Mouse (Mus musculus): Measurements from ENCODE around the gene Acyp2. TPM values are rescaled to one million over a fixed set of nuclear protein-coding genes. Genes with fewer than 3 reads are reported as not detected.
A peak's percentile ranks its signal among the peaks of the same experiment; 100 is the strongest.

Gene Acyp2
- total and polyA plus RNA-seq, 3 experiments = 7.9 to 29.0 TPM; not detected in 1

DNA sequence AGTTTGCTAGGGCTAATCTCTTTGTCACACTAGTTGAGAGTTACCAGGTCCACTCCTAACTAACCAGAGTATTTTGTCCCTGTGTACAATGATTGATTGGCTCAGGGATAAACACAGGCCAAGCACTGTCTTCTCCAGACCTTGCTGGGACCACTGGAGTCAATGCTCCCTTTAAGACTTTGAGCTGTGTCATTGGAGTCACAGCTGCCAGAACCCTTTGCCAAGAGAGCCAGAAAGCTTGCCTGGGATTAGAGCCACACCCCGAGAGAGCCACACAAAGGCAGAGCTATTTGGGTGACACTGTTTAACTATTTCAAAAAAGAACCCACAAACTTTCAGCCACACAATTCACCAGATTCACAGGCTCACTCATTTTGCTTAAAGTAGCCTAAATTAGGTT lies 23.3 kb upstream of the Acyp2 start:
- no peak overlapping the region for H3K4me3 ChIP-seq (ENCODE audit: control insufficient read depth in 1 of 2, insufficient read depth in 1 of 2, low read depth in 2 of 2, low read length in 2 of 2)
- no peaks in the 10 kb centered on the region for H3K36me3 ChIP-seq (ENCODE audit: control insufficient read depth in 1 of 2, insufficient read depth in 2 of 2, low read length in 2 of 2)
- H3K27me3 ChIP-seq (ENCODE audit: control insufficient read depth in 1 of 2, insufficient read depth in 2 of 2, low read length in 2 of 2) = no peaks in the 10 kb centered on the region; a peak in 1 of 4 replicates
- no peaks in the 10 kb centered on the region for H3K79me2 ChIP-seq (ENCODE audit: control insufficient read depth, insufficient read depth, low read length, poor library complexity)
- no peak for DNase-seq (ENCODE audit: low read depth, low spot score)
- H3K27ac ChIP-seq (ENCODE audit: control insufficient read depth, low read depth, low read length) = no peak overlapping the region
- H3K4me1 ChIP-seq (ENCODE audit: control insufficient read depth in 1 of 2, insufficient read depth in 2 of 2, low read length in 2 of 2) = no peaks in the 10 kb centered on the region
- no peak overlapping the region for H3K9ac ChIP-seq (ENCODE audit: control insufficient read depth, low read depth, low read length, poor library complexity, severe bottlenecking)
- no peaks in the 10 kb centered on the region for H3K9me3 ChIP-seq (replicated peaks; ENCODE audit: insufficient read depth, low read length)
- TF ChIP-seq TBP (IDR thresholded peaks at IDR 0.05; ENCODE audit: low read depth, low read length) = no peak
- TF ChIP-seq CHD2 (IDR thresholded peaks at IDR 0.05; ENCODE audit: low read length) = no peak
- no peak for TF ChIP-seq ETS1 (IDR thresholded peaks at IDR 0.05; ENCODE audit: low read depth, low read length)

DNA sequence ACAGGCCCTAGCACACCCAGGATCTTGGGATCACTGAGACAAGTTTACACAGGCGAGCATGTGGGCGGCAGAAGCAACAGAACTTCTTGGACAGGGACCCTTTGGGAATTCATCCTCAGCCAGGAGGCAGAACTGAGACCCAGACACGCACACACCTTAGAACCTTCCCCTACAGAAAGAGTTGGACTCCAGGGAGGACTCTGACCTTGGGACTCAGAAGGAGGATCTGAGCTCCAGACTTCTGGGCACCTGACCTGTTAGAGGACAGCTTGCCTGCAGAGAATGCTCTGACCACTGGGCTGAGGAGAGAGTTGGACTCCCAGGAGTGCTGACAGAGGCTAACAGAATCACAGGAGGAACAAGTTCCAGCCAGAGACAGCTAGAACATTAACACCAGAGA lies 13.6 kb upstream of the Acyp2 start:
- TF ChIP-seq POLR2A (IDR thresholded peaks at IDR 0.05; ENCODE audit: control insufficient read depth in 1 of 2, insufficient read depth in 1 of 2, low read depth in 1 of 2, low read length in 2 of 2, poor library complexity in 1 of 2) (no peak), BHLHE40 (IDR thresholded peaks at IDR 0.05; ENCODE audit: borderline replicate concordance, low read depth, low read length) (no peak), MXI1 (IDR thresholded peaks at IDR 0.05; ENCODE audit: low read depth, low read length) (no peak), EP300 (IDR thresholded peaks at IDR 0.05; ENCODE audit: low read depth in 1 of 2, low read length in 2 of 2) (no peak), GABPA (IDR thresholded peaks at IDR 0.05; ENCODE audit: low read depth, low read length) (no peak), KAT2A (conservative IDR thresholded peaks at IDR 0.05; ENCODE audit: low read depth, low read length) (no peak), MEF2A (IDR thresholded peaks at IDR 0.05; ENCODE audit: extremely low read depth, insufficient replicate concordance, low read depth, low read length, poor library complexity, severe bottlenecking) (no peak), MAFK (IDR thresholded peaks at IDR 0.05; ENCODE audit: borderline replicate concordance, low read depth, low read length) (no peak), MYB (IDR thresholded peaks at IDR 0.05; ENCODE audit: low read depth, low read length) (no peak), ZNF384 (IDR thresholded peaks at IDR 0.05; ENCODE audit: low read depth, low read length) (no peak), ZKSCAN1 (IDR thresholded peaks at IDR 0.05; ENCODE audit: low read depth, low read length) (no peak), ETS1 (IDR thresholded peaks at IDR 0.05; ENCODE audit: low read depth, low read length) (no peak)
- H3K4me3 ChIP-seq (ENCODE audit: control insufficient read depth in 1 of 2, insufficient read depth in 1 of 2, low read depth in 2 of 2, low read length in 2 of 2) = no peak overlapping the region
- no peak overlapping the region for H3K9ac ChIP-seq (ENCODE audit: control insufficient read depth, low read depth, low read length, poor library complexity, severe bottlenecking)
- no peaks in the 10 kb centered on the region for H3K79me2 ChIP-seq (ENCODE audit: control insufficient read depth, insufficient read depth, low read length, poor library complexity)
- H3K27ac ChIP-seq (ENCODE audit: control insufficient read depth, low read depth, low read length) = no peak overlapping the region
- H3K36me3 ChIP-seq (ENCODE audit: control insufficient read depth in 1 of 2, insufficient read depth in 2 of 2, low read length in 2 of 2) = no peaks in the 10 kb centered on the region
- H3K4me1 ChIP-seq (ENCODE audit: control insufficient read depth in 1 of 2, insufficient read depth in 2 of 2, low read length in 2 of 2) = no peaks in the 10 kb centered on the region
- no peaks in the 10 kb centered on the region; a peak in 1 of 4 replicates for H3K27me3 ChIP-seq (ENCODE audit: control insufficient read depth in 1 of 2, insufficient read depth in 2 of 2, low read length in 2 of 2)
- peak; percentile 0 for DNase-seq (ENCODE audit: low read depth, low spot score)
- H3K9me3 ChIP-seq (replicated peaks; ENCODE audit: insufficient read depth, low read length) = no peaks in the 10 kb centered on the region

GRCm38 (mm10) chr11:30662591-30662990 lies 13.2 kb upstream of the Acyp2 start:
- Histone ChIP-seq H3K9ac (ENCODE audit: control insufficient read depth, low read depth, low read length, poor library complexity, severe bottlenecking) (no peak overlapping the region), H3K4me3 (ENCODE audit: control insufficient read depth in 1 of 2, insufficient read depth in 1 of 2, low read depth in 2 of 2, low read length in 2 of 2) (no peak overlapping the region), H3K36me3 (ENCODE audit: control insufficient read depth in 1 of 2, insufficient read depth in 2 of 2, low read length in 2 of 2) (no peaks in the 10 kb centered on the region), H3K27ac (ENCODE audit: control insufficient read depth, low read depth, low read length) (no peak overlapping the region), H3K27me3 (ENCODE audit: control insufficient read depth in 1 of 2, insufficient read depth in 2 of 2, low read length in 2 of 2) (no peaks in the 10 kb centered on the region; a peak in 1 of 4 replicates), H3K9me3 (replicated peaks; ENCODE audit: insufficient read depth, low read length) (no peaks in the 10 kb centered on the region), H3K79me2 (ENCODE audit: control insufficient read depth, insufficient read depth, low read length, poor library complexity) (no peaks in the 10 kb centered on the region), H3K4me1 (ENCODE audit: control insufficient read depth in 1 of 2, insufficient read depth in 2 of 2, low read length in 2 of 2) (no peaks in the 10 kb centered on the region)
- TF ChIP-seq POLR2AphosphoS5 (IDR thresholded peaks at IDR 0.05; ENCODE audit: borderline replicate concordance, low read depth, low read length) (no peak), USF2 (IDR thresholded peaks at IDR 0.05; ENCODE audit: borderline replicate concordance in 1 of 2, insufficient read depth in 1 of 2, low read depth in 1 of 2, low read length in 2 of 2) (no peak), E2F4 (IDR thresholded peaks at IDR 0.05; ENCODE audit: borderline replicate concordance, low read depth, low read length) (no peak), MAX (IDR thresholded peaks at IDR 0.05; ENCODE audit: low read length) (no peak), ZNF384 (IDR thresholded peaks at IDR 0.05; ENCODE audit: low read depth, low read length) (no peak), MYC (IDR thresholded peaks at IDR 0.05; ENCODE audit: low read depth, low read length) (no peak), CTCF (IDR thresholded peaks at IDR 0.05 in 2 of 3, conservative IDR thresholded peaks at IDR 0.05 in 1 of 3; ENCODE audit: control insufficient read depth in 1 of 3, insufficient read depth in 1 of 3, low read depth in 2 of 3, low read length in 3 of 3, poor library complexity in 1 of 3, severe bottlenecking in 1 of 3) (no peak)
- peak; percentile 0 for DNase-seq (ENCODE audit: low read depth, low spot score)

Data from MEL (cell line).